Mouse (Mus musculus) heart, embryonic 12.5 days (tissue): ENCODE measurements around the gene Olfr463. TPM values are rescaled to one million over a fixed set of nuclear protein-coding genes. Genes with fewer than 3 reads are reported as not detected.

Experiments used
- ATAC-seq: fragments of 200-750 bp; cut with Nextera tagmentation; 2 replicates; pipeline ENCODE4 v1.8.0; 2017; ENCODE audit warnings: moderate TSS enrichment, moderate library complexity; ENCODE audit not compliant: insufficient number of reproducible peaks, low FRiP score
- H3K27ac ChIP-seq: fragments of 300-500 bp; sonication (generic); 2 replicates; pipeline ENCODE4 v1.5.1; 2016; ENCODE audit warnings: mild to moderate bottlenecking, moderate library complexity; ENCODE audit not compliant: poor library complexity, severe bottlenecking
- H3K27me3 ChIP-seq: fragments of 300-500 bp; sonication (generic); replicated peaks from 2 replicates; pipeline ENCODE4 v1.6.1; 2016; ENCODE audit warnings: mild to moderate bottlenecking, moderate library complexity
- H3K36me3 ChIP-seq: fragments of 300-500 bp; sonication (generic); 2 replicates; pipeline ENCODE4 v1.6.1; 2016; ENCODE audit warnings: mild to moderate bottlenecking, moderate library complexity
- H3K4me1 ChIP-seq: fragments of 300-500 bp; sonication (generic); replicated peaks from 2 replicates; pipeline ENCODE4 v1.6.1; 2016; ENCODE audit warnings: mild to moderate bottlenecking
- H3K4me2 ChIP-seq: fragments of 300-500 bp; sonication (generic); 2 replicates; pipeline ENCODE4 v1.6.1; 2016; ENCODE audit warnings: mild to moderate bottlenecking, moderate library complexity
- H3K4me3 ChIP-seq: fragments of 300-500 bp; sonication (generic); 2 replicates; pipeline ENCODE4 v1.5.1; 2016; ENCODE audit warnings: mild to moderate bottlenecking
- H3K9ac ChIP-seq: fragments of 300-500 bp; sonication (generic); 2 replicates; pipeline ENCODE4 v1.6.1; 2016; ENCODE audit warnings: mild to moderate bottlenecking, moderate library complexity
- H3K9me3 ChIP-seq: fragments of 300-500 bp; sonication (generic); replicated peaks from 2 replicates; pipeline ENCODE4 v1.6.1; 2016; ENCODE audit warnings: mild to moderate bottlenecking, moderate library complexity
- WGBS: fragments of 180-500 bp; shearing (Covaris S2); methylation state at CpG from one replicate; pipeline ENCODE4 v1.1.7; 2016; 5-methylcytosine and 5-hydroxymethylcytosine counted together
- polyA plus RNA-seq: library from polyadenylated mRNA; unstranded; fragments of >200 nt; fragmentation: Nextera tagmentation; extraction: Ambion mirVana; gene quantifications from 2 replicates; pipeline ENCODE4 v1.2.1, GENCODE M21; 2016

The Olfr463 gene
- polyA plus RNA-seq, 1 experiment from 2014 or later: not detected

DNA sequence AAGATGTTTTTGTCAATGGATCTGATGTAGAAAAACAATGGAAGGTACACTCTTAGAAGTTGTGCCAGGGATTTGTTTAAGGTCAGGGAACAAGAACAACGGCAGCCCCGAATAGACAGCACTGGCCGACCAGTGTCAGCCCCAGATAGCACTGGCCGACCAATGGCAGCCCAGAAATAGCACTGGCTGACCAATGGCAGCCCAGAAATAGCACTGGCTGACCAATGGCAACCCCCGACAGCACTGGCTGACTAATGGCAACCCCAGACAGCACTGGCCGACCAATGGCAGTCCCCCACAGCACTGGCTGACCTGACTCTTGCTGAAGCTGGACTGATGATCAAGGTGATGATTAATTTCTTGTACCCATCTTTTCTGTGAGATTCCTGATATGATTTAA, 49.3 kb downstream of the Olfr463 start:
- Histone ChIP-seq H3K9ac (no peak overlapping the region), H3K9me3 (no peaks in the 10 kb centered on the region), H3K4me3 (no peak overlapping the region), H3K36me3 (no peaks in the 10 kb centered on the region), H3K4me1 (no peaks in the 10 kb centered on the region), H3K27me3 (peaks cover 5% of the 10 kb centered on the region; the same call in 1 of the 2 replicates), H3K4me2 (no peak overlapping the region), H3K27ac (no peak overlapping the region)
- 63% methylated on average over 6 of the region's 6 CpGs for WGBS
- no peak for ATAC-seq

DNA sequence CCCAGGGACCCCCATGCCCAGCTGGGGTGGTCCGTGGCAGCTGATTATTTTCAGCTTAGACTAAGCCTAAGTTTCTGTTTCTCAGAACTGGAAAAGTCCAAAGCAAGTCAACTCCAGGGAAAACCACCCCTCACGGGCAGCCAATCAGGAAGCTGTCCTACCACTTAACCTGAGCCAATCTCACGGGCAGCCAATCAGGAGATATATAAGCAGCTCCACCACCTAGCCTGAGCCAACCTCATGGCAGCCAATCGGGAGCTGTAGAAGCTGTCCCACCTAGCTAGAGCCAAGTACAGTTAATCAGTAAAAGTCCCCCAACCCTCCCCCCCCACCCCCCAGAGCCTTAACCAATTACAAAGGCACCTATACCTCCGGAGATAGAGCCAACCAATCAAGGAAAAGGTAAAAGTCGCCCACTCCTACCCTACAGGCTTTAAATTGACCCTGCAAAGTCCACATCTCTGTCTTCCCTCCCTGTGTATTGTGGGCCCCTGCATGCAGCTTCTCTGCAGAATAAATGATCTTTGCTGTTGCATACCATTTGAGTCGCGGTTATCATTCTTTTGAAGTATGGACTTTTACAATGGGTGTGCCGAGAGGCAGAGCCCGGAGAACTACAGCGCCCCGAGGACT, 50.1 kb downstream of the Olfr463 start:
- no peaks in the 10 kb centered on the region for H3K36me3 ChIP-seq
- H3K4me3 ChIP-seq: no peak overlapping the region
- 81% methylated on average over 12 of the region's 12 CpGs for WGBS
- H3K4me2 ChIP-seq: no peak overlapping the region
- H3K27me3 ChIP-seq: peaks cover 5% of the 10 kb centered on the region; the same call in 1 of the 2 replicates
- H3K4me1 ChIP-seq: no peaks in the 10 kb centered on the region
- no peak for ATAC-seq
- H3K27ac ChIP-seq: no peak overlapping the region
- no peaks in the 10 kb centered on the region for H3K9me3 ChIP-seq
- H3K9ac ChIP-seq: no peak overlapping the region

Other genes starting within 250 kb of the Olfr463 start
- gene Rnf43, start 234.7 kb downstream of the Olfr463 start, polyA plus RNA-seq: 1.4 and 1.9 TPM in 2 replicates
- gene Supt4a, start 159.8 kb downstream of the Olfr463 start, polyA plus RNA-seq: 99.6 and 101 TPM in 2 replicates
- 0.21 and 0.78 TPM in 2 replicates for gene Tspoap1, start 136.8 kb downstream of the Olfr463 start, polyA plus RNA-seq
- 2.8 and 6.7 TPM in 2 replicates for gene Mpo, start 103.8 kb downstream of the Olfr463 start, polyA plus RNA-seq
- not detected in 2 replicates for gene Lpo, start 69.1 kb downstream of the Olfr463 start, polyA plus RNA-seq
- 8.4 and 8.5 TPM in 2 replicates for gene Mks1, start 44.2 kb downstream of the Olfr463 start, polyA plus RNA-seq
- gene Epx, start 21.9 kb downstream of the Olfr463 start, polyA plus RNA-seq: 0.09 TPM in 1 of 2 replicates, not detected in the other
- not detected in 2 replicates for gene Olfr462, start 5.1 kb downstream of the Olfr463 start, polyA plus RNA-seq
- not detected in 2 replicates for gene Olfr464, start 23.6 kb upstream of the Olfr463 start, polyA plus RNA-seq
- 21.4 and 22.5 TPM in 2 replicates for gene Dynll2, start 90.1 kb upstream of the Olfr463 start, polyA plus RNA-seq
- 254 and 260 TPM in 2 replicates for gene Srsf1, start 150.0 kb upstream of the Olfr463 start, polyA plus RNA-seq
- 27.3 and 29.3 TPM in 2 replicates for gene Vezf1, start 170.9 kb upstream of the Olfr463 start, polyA plus RNA-seq
- 20.7 and 22.9 TPM in 2 replicates for gene Cuedc1, start 200.7 kb upstream of the Olfr463 start, polyA plus RNA-seq